Mouse (Mus musculus) lung, postnatal 0 days (tissue): ENCODE data around the gene Apod. TPM values are rescaled to one million over a fixed set of nuclear protein-coding genes. Genes with fewer than 3 reads are reported as not detected.

Experiments used
- ATAC-seq: fragments of 200-750 bp; cut with Nextera tagmentation; 2 replicates; pipeline ENCODE4 v1.8.0; 2017; ENCODE audit warnings: moderate library complexity
- DNase-seq: peaks from one replicate; pipeline ENCODE4 v3.0.0-alpha.2; 2016; ENCODE audit warnings: low spot score
- H3K27ac ChIP-seq: fragments of 300-500 bp; sonication (generic); 2 replicates; pipeline ENCODE4 v1.5.1; 2014; ENCODE audit warnings: antibody characterized with exemption, mild to moderate bottlenecking, low read length, mixed read lengths
- H3K27me3 ChIP-seq: fragments of 300-500 bp; sonication (generic); replicated peaks from 2 replicates; pipeline ENCODE4 v1.6.1; 2014; ENCODE audit warnings: low read length, mixed read lengths; ENCODE audit not compliant: insufficient read depth
- H3K36me3 ChIP-seq: fragments of 300-500 bp; sonication (generic); 2 replicates; pipeline ENCODE4 v1.6.1; 2014; ENCODE audit warnings: low read length, mixed read lengths; ENCODE audit not compliant: insufficient read depth
- H3K4me1 ChIP-seq: fragments of 300-500 bp; sonication (generic); 2 replicates; pipeline ENCODE4 v1.6.1; 2014; ENCODE audit warnings: antibody characterized with exemption, low read depth, low read length, mixed read lengths; ENCODE audit not compliant: insufficient read depth
- H3K4me2 ChIP-seq: fragments of 300-500 bp; sonication (generic); replicated peaks from 2 replicates; pipeline ENCODE4 v1.6.1; 2014; ENCODE audit warnings: low read depth, mild to moderate bottlenecking, low read length, moderate library complexity, mixed read lengths
- H3K4me3 ChIP-seq: fragments of 300-500 bp; sonication (generic); 2 replicates; pipeline ENCODE4 v1.5.1; 2014; ENCODE audit warnings: low read depth, low read length
- H3K9ac ChIP-seq: fragments of 300-500 bp; sonication (generic); replicated peaks from 2 replicates; pipeline ENCODE4 v1.6.1; 2014; ENCODE audit warnings: low read depth, mild to moderate bottlenecking
- H3K9me3 ChIP-seq: fragments of 300-500 bp; sonication (generic); 2 replicates; pipeline ENCODE4 v1.6.1; 2016; ENCODE audit warnings: low read length, mixed read lengths
- CTCF ChIP-seq: IDR thresholded peaks from 2 replicates; pipeline ENCODE4 v1.5.1; 2016; ENCODE audit warnings: antibody characterized with exemption, mild to moderate bottlenecking
- EP300 ChIP-seq: IDR thresholded peaks from 2 replicates; pipeline ENCODE4 v1.6.1; 2016; ENCODE audit warnings: antibody characterized with exemption, mild to moderate bottlenecking, control low read depth
- WGBS: fragments of 180-500 bp; shearing (Covaris S2); extraction: QIAGEN DNeasy Blood & Tissue Kit; methylation state at CpG from one replicate; pipeline ENCODE4 v1.1.7; 2014; 5-methylcytosine and 5-hydroxymethylcytosine counted together
- polyA plus RNA-seq: library from polyadenylated mRNA; unstranded; fragments of >200 nt; fragmentation: Nextera tagmentation; extraction: Ambion mirVana; gene quantifications from 2 replicates; pipeline ENCODE4 v1.2.1, GENCODE M21; 2015

Gene Apod
- polyA plus RNA-seq, result 0.96 and 2.1 TPM in 2 replicates

DNA sequence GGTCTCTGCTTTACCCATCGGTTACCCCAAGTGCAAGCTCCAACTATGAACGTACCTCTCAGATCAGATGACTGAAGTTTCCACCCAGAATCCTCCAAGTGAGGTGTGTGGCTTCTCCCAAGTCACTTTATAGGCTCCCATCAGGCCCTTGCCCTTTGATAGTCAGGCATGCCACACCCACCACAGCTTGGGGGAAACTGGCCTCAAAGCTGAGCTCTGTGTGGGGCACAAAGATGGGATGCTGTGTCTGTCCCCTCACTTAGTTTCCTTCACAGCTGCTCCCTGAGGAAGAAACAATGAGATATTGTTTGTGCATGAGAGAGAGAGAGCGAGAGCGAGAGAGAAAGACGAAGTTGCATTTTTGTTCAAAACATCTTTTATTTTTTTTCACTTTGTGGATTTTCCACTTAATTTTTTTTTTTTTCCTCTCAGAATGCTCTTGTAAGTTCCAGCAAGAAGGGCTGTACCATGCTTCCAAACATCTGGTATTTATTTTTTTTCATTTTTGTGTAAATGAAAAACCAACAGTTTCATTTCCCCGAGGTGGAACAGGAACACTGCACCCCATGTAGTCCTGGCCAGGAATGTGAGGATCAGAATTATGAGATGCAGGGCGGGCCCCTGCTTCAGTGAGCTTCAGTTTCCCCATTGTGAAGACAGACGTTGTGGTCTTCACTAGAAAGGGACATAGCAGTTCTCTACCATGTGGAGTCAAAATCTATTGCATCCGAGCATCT is at the start of gene Apod:
Apod (minus strand) TSS at position 312 of the 737 bp plus-strand sequence.
- Histone ChIP-seq H3K9me3 (no peaks in the 10 kb centered on the region), H3K4me2 (no peak within 1 kb of the TSS), H3K4me3 (no peak within 1 kb of the TSS), H3K4me1 (peaks cover 10% of the 10 kb centered on the region; the same call in 1 of the 2 replicates), H3K36me3 (no peaks in the 10 kb centered on the region), H3K9ac (no peak within 1 kb of the TSS), H3K27me3 (no peaks in the 10 kb centered on the region), H3K27ac (peak within 1 kb of the TSS; percentile 66)
- ATAC-seq (no peak), DNase-seq (no peak)
- WGBS, result 61% methylated on average over 9 of the region's 9 CpGs
- no peak for TF ChIP-seq EP300
- no peak for TF ChIP-seq CTCF

DNA sequence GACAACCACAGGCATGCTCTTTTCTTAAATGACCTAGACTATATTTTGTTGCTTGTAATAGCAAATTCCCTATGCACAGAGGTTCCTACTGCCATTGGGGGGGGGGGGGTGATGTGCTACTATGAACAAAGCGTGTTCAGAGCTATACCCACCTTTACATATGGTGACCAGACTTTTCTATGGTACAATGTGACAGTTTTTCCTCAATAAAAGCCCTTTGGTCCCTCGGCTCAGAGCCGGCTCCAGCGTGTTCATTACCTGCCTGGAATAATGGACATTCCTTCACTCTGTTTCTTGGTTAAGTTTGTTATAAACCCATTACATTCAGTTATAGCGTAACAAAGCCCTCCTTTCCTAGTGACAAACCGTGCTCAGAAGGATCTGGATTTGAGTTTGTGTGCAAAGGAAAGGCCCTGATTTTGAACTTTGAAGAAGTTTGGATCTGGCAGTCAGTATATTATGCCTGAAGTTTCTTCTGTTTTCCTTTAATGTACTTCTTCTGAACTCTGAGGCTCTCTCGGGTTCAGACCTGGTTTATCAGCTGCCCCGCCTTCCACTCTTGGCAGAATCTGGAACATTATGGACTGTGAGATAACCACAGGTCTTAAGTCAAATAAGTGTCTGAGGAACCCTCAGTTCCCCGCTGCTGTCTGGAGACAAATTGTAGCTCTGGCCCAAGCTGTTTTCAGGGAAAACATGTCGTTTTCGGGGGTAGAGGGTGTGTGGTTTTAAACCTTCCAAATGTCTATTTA is 49.3 kb upstream of the Apod start:
- Histone ChIP-seq H3K4me2 (no peak overlapping the region), H3K27ac (no peak overlapping the region), H3K27me3 (no peaks in the 10 kb centered on the region), H3K4me1 (no peaks in the 10 kb centered on the region), H3K36me3 (no peaks in the 10 kb centered on the region), H3K4me3 (no peak overlapping the region), H3K9ac (no peak overlapping the region), H3K9me3 (no peaks in the 10 kb centered on the region)
- 56% methylated on average over 11 of the region's 11 CpGs for WGBS
- DNase-seq (no peak), ATAC-seq (no peak)
- TF ChIP-seq CTCF (no peak), EP300 (no peak)

DNA sequence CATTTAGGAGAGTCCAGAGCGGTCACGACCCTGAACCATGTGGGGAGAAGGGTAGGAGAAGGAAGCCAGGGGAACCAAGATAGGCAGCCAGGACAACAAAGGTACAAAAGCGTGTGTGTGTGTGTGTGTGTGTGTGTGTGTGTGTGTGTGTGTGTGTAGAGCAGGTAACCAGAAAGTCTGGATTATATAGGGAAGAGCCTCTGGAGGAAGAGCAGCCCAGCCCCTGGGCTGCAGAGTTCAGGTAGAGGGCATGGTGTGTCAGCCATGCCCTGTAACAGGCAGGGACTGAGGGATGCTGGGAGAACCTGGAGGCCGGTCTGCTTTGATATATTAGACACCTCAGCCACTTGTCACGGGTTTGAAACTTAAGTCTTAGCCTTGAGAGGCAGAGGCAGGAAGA is 44.9 kb upstream of the Apod start:
- ATAC-seq, result no peak
- TF ChIP-seq CTCF (no peak), EP300 (no peak)
- Histone ChIP-seq H3K4me3 (no peak overlapping the region), H3K4me2 (no peak overlapping the region), H3K36me3 (no peaks in the 10 kb centered on the region), H3K9me3 (no peaks in the 10 kb centered on the region), H3K27me3 (no peaks in the 10 kb centered on the region), H3K9ac (no peak overlapping the region), H3K4me1 (no peaks in the 10 kb centered on the region), H3K27ac (no peak overlapping the region)
- WGBS, result 47% methylated on average over 5 of the region's 5 CpGs
- DNase-seq, result no peak

DNA sequence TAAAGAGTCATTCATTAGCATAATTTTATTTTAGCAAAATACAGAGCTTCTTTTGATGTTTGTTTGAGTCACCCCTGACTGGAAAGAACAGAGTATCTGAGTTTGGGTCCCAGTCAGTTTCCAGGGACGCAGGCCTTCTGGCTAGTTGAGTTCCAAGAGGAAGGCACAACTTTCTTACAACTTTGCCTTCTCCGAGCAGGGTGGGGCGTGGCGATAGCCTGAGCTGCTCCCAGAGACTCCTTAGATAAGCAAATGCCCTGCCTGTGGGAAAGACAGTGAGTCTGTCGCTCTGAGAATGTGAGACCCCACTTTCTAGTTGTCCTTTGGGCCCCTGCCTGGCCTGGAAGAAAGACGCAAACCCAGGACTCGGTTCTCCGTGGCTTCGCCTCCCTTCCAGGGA is 44.4 kb upstream of the Apod start:
- H3K4me1 ChIP-seq, result no peaks in the 10 kb centered on the region
- H3K27ac ChIP-seq, result no peak overlapping the region
- H3K4me2 ChIP-seq, result no peak overlapping the region
- TF ChIP-seq EP300 (no peak), CTCF (no peak)
- ATAC-seq (no peak), DNase-seq (no peak)
- no peaks in the 10 kb centered on the region for H3K36me3 ChIP-seq
- no peaks in the 10 kb centered on the region for H3K9me3 ChIP-seq
- no peak overlapping the region for H3K9ac ChIP-seq
- 38% methylated on average over 9 of the region's 9 CpGs for WGBS
- no peak overlapping the region for H3K4me3 ChIP-seq
- no peaks in the 10 kb centered on the region for H3K27me3 ChIP-seq

DNA sequence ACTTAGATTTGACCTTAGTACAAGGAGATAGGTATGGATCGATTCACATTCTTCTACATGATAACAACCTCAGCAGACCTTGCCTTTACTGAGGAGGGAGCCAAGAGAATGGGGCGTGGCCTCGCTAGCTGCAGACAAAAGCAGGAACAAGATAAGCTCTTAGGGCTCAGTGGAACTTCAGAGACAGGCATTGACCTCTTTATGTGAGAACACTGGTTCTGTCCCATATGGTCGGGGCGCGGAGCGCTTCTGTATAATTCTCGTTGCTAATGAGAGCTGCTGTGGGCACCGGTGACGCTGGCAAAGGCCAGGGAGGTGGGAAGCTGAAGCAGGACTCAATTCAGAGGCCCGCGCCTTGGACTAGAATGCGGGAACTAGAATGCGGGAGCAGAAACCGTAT is 44.0 kb upstream of the Apod start:
- H3K4me3 ChIP-seq, result no peak overlapping the region
- H3K9me3 ChIP-seq, result no peaks in the 10 kb centered on the region
- DNase-seq (no peak), ATAC-seq (no peak)
- TF ChIP-seq CTCF, result no peak
- no peak for TF ChIP-seq EP300
- 46% methylated on average over 15 of the region's 15 CpGs for WGBS
- H3K36me3 ChIP-seq, result no peaks in the 10 kb centered on the region
- no peak overlapping the region for H3K9ac ChIP-seq
- no peak overlapping the region for H3K27ac ChIP-seq
- no peak overlapping the region for H3K4me2 ChIP-seq
- no peaks in the 10 kb centered on the region for H3K4me1 ChIP-seq
- no peaks in the 10 kb centered on the region for H3K27me3 ChIP-seq

DNA sequence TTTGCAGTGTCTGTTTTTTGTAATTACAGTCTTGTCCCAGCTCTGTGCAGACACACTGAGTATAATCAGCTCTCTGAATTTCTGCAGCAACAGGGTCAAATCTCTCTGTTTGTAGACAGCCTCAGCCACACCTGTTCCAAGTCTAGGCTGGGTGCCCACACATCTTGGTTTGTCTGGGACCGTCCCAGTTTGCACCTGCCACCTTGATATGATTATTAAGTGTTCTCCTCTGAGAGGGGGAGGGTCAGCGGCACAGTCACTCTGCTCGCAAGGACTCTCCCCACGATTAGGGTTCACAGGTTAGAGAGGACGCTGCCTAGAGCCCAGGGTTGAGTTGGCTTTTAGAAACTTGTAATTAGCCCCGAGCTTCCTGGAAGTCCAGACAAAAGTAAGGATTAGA is 41.3 kb upstream of the Apod start:
- DNase-seq (no peak), ATAC-seq (no peak)
- H3K4me3 ChIP-seq, result no peak overlapping the region
- H3K9me3 ChIP-seq, result no peaks in the 10 kb centered on the region
- no peaks in the 10 kb centered on the region for H3K36me3 ChIP-seq
- no peaks in the 10 kb centered on the region for H3K4me1 ChIP-seq
- no peak overlapping the region for H3K9ac ChIP-seq
- H3K27ac ChIP-seq, result no peak overlapping the region
- WGBS, result 53% methylated on average over 6 of the region's 6 CpGs
- H3K27me3 ChIP-seq, result no peaks in the 10 kb centered on the region
- no peak overlapping the region for H3K4me2 ChIP-seq
- TF ChIP-seq CTCF (no peak), EP300 (no peak)
